Mouse (Mus musculus) G1E (cell line): Measurements from ENCODE around the gene Vasn. TPM values are rescaled to one million over a fixed set of nuclear protein-coding genes. Genes with fewer than 3 reads are reported as not detected.

Experiments
- ATAC-seq: 2 replicates; pipeline ENCODE4 v1.8.0; 2016; ENCODE audit warnings: mild to moderate bottlenecking; ENCODE audit not compliant: insufficient number of reproducible peaks, poor library complexity, low FRiP score, severe bottlenecking; ENCODE audit errors: extremely low read depth
- DNase-seq: peaks from one replicate; pipeline ENCODE4 v3.0.0; 2012; ENCODE audit warnings: low spot score
- H3K27me3 ChIP-seq: 2 replicates; pipeline ENCODE4 v1.6.1; 2012; ENCODE audit warnings: mild to moderate bottlenecking, low read length, inconsistent platforms; ENCODE audit not compliant: insufficient read depth
- H3K36me3 ChIP-seq: replicated peaks from 2 replicates; pipeline ENCODE3; 2012; ENCODE audit warnings: mild to moderate bottlenecking, inconsistent platforms
- H3K4me1 ChIP-seq: 2 replicates; pipeline ENCODE4 v1.6.1; 2012; ENCODE audit warnings: low read depth, low read length, inconsistent platforms, mixed read lengths; ENCODE audit not compliant: insufficient read depth
- H3K4me3 ChIP-seq: 2 replicates; pipeline ENCODE4 v1.5.1; 2012; ENCODE audit warnings: low read depth, mild to moderate bottlenecking, inconsistent platforms, low read length, moderate library complexity, mixed read lengths
- H3K9me3 ChIP-seq: replicated peaks from 2 replicates; pipeline ENCODE4 v1.6.1; 2012; ENCODE audit warnings: inconsistent platforms
- CTCF ChIP-seq: IDR thresholded peaks from 2 replicates; pipeline ENCODE4 v1.5.1; 2012; ENCODE audit warnings: low read depth, low read length, inconsistent platforms, mixed read lengths
- GATA1 ChIP-seq: IDR thresholded peaks from 2 replicates; pipeline ENCODE4 v1.6.1; 2012; ENCODE audit warnings: borderline replicate concordance, low read length, inconsistent platforms, mixed read lengths
- GATA2 ChIP-seq: IDR thresholded peaks from 2 replicates; pipeline ENCODE4 v1.6.1; 2012; ENCODE audit warnings: low read depth, low read length, inconsistent platforms, borderline replicate concordance
- POLR2AphosphoS5 ChIP-seq: IDR thresholded peaks from 2 replicates; pipeline ENCODE4 v1.6.1; 2012; ENCODE audit warnings: low read depth, low read length, inconsistent platforms; ENCODE audit not compliant: insufficient replicate concordance
- TAL1 ChIP-seq: conservative IDR thresholded peaks from 2 replicates; pipeline ENCODE4 v1.6.1; 2012; ENCODE audit warnings: low read depth, low read length, inconsistent platforms, mixed read lengths
- polyA plus RNA-seq: library from polyadenylated mRNA; stranded (reverse); fragments of >175 nt; gene quantifications from 2 replicates; pipeline ENCODE4 v1.2.3, GENCODE M21; 2012
- total RNA-seq, 2 experiments: library from RNA; stranded (forward) in 1 of 2; stranded (reverse) in 1 of 2; fragments of 200-1000 nt in 1 of 2; fragments of >200 nt in 1 of 2; fragmentation: Nextera tagmentation in 1 of 2; gene quantifications; 2 replicates each; pipeline ENCODE4 v1.2.3; 2014 to 2017

The Vasn gene
- total and polyA plus RNA-seq, 3 experiments: 0.03 to 0.30 (median 0.05) TPM

DNA sequence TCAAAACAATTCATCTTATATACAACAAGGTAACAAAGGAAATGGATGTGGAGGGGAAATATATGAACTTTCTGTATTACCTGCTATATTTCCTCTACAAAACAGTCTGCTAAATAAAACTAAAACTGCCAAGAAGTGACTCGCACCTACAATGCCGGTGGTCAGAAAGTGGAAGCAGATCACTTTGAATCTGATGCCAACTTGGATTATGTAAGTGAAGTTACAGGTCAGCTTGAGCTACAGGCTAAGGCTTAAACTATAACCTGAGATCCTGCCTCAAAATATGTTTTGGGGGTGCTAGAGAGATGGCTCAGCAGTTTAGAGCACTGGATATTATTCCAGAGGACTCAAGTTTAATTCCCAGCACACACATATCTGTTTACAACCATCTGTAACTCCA lies 26.0 kb downstream of the Vasn start:
- no peak for DNase-seq
- Histone ChIP-seq H3K9me3 (no peaks in the 10 kb centered on the region), H3K36me3 (peaks cover 94% of the 10 kb centered on the region), H3K4me1 (no peaks in the 10 kb centered on the region; the same call in 1 of the 2 replicates), H3K4me3 (no peak overlapping the region), H3K27me3 (no peaks in the 10 kb centered on the region)
- no peak for TF ChIP-seq POLR2AphosphoS5
- TF ChIP-seq TAL1: no peak
- no peak for TF ChIP-seq CTCF
- no peak for TF ChIP-seq GATA1
- no peak for TF ChIP-seq GATA2
- ATAC-seq: no peak

DNA sequence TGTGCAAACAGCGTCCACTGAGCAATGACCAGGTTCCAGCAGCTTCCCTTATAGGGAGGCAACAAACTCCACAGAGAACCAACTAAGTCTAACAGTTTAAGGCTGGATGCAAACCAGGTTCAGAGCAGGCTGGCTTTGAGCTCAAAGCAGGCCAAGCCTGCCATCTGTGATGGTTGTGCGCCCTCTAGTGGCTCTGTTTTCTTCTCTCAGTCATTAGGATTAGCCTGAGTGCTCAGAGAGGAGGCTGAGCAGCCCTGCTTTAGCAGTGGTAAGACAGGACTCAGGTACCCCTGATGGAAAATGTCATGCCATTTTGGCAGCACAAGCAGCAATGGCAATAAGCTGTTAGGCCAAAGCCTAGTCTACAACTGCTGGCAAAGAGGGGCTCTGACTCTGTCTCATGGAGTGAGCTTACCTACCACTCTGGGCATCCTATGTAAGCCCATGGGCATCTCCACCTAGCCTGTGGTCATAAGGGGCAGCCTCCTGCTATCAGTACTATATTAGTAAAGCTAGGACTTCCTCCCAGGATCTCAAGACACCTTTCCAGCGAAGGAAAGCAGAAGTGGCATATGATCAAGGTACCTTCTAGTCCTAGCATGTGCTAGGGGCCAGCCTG lies 27.6 kb downstream of the Vasn start:
- no peak for TF ChIP-seq TAL1
- TF ChIP-seq GATA1: no peak
- TF ChIP-seq CTCF: peak; percentile 53
- Histone ChIP-seq H3K27me3 (no peaks in the 10 kb centered on the region), H3K9me3 (no peaks in the 10 kb centered on the region), H3K4me3 (no peak overlapping the region), H3K4me1 (no peaks in the 10 kb centered on the region; the same call in 1 of the 2 replicates), H3K36me3 (peaks cover 91% of the 10 kb centered on the region)
- DNase-seq: peak; percentile 62
- peak; percentile 66 for ATAC-seq

DNA sequence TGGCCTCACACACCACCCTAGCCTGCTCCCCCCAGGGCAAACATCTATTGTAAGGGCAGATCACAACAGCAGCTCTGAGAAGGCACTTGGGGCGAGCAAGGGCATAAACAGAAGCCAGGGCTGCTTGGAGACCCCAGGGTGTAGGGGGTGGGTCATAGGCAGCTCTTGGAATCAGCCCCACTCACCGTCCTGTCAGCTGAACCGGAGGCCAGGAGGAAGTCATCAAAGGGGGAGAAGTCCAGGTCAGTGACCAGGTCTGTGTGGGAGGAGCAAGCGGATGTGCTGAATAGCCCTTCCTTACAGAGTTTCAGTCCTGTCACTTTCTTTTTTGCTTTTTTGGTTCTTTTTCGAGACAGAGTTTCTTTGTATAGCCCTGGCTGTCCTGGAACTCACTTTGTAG lies 30.6 kb downstream of the Vasn start:
- TF ChIP-seq GATA1 (no peak), POLR2AphosphoS5 (no peak), GATA2 (no peak), TAL1 (no peak), CTCF (no peak)
- no peaks in the 10 kb centered on the region for H3K27me3 ChIP-seq
- peaks cover 92% of the 10 kb centered on the region for H3K36me3 ChIP-seq
- ATAC-seq: no peak
- H3K4me1 ChIP-seq: peaks cover 5% of the 10 kb centered on the region; the same call in 1 of the 2 replicates
- H3K9me3 ChIP-seq: no peaks in the 10 kb centered on the region
- no peak overlapping the region for H3K4me3 ChIP-seq
- DNase-seq: no peak

DNA sequence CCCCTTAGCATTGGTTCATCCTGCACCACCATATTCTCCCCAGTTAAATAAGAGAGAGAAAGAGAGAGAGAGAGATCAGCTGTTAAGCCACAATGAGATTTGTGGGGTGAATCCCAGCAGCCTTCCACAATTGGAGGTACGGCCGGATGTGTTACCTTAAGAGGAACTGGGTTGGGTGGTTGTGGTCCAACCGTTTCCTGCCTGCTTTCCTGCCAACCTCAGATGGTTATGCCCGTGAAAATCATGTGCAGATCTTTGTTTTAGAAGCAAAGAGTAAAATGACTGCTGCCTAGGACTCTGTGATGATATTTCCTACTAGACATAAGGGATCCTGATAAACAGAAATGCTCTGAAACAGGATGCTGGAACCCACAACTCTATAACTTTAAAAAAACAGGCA lies 34.4 kb downstream of the Vasn start:
- H3K4me3 ChIP-seq: no peak overlapping the region
- peaks cover 73% of the 10 kb centered on the region for H3K36me3 ChIP-seq
- no peak for DNase-seq
- H3K9me3 ChIP-seq: no peaks in the 10 kb centered on the region
- no peaks in the 10 kb centered on the region for H3K27me3 ChIP-seq
- TF ChIP-seq GATA2 (no peak), POLR2AphosphoS5 (no peak), CTCF (no peak), TAL1 (no peak), GATA1 (no peak)
- ATAC-seq: no peak
- peaks cover 36% of the 10 kb centered on the region for H3K4me1 ChIP-seq

DNA sequence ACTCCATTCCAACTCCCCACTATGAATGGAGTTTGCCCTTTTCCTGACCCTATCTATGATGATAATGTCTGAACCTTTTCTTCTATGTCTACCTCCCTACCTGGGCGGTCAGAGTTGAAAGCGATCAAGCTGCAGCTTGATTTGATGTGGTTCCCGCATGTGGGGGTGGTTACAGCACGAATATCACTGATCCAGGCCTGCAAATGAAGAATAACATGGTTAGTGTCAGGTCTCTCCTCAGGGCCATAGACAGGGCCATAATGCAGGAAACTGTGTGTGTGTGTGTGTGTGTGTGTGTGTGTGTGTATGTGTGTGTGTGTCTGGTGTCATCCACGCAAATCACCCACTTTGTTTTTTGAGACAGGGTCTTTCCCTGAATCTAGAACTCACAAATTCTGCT lies 37.1 kb downstream of the Vasn start:
- TF ChIP-seq TAL1 (no peak), GATA2 (no peak)
- peaks cover 56% of the 10 kb centered on the region for H3K4me1 ChIP-seq

DNA sequence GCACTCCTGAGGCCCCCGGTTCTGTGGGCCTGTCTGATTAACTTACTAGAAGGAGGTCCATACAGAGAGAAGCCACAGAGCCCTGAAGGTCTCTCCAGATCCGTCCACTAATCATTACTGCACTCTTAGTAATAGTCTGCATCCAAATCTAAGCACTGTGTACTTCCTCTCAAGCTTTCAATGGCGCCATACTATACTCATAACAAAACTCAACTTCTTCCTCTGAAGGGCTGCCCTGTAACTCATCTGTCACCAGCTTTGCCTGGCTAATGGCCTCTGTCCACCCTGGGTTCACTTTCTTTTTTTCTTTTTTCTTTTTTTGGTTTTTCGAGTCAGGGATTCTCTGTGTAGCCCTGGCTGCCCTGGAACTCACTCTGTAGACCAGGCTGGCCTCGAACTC lies 38.3 kb downstream of the Vasn start:
- peaks cover 41% of the 10 kb centered on the region for H3K36me3 ChIP-seq
- H3K4me3 ChIP-seq: peak overlapping the region; percentile 88; the same call in 1 of the 2 replicates
- H3K9me3 ChIP-seq: no peaks in the 10 kb centered on the region
- DNase-seq (no peak), ATAC-seq (no peak)
- peaks cover 68% of the 10 kb centered on the region for H3K4me1 ChIP-seq
- no peak for TF ChIP-seq POLR2AphosphoS5
- no peak for TF ChIP-seq CTCF
- no peak for TF ChIP-seq GATA2
- no peak for TF ChIP-seq GATA1
- TF ChIP-seq TAL1: no peak
- H3K27me3 ChIP-seq: no peaks in the 10 kb centered on the region

More for the DNA sequence above, 37.1 kb downstream of the Vasn start:
- Histone ChIP-seq H3K4me3 (no peak overlapping the region), H3K9me3 (no peaks in the 10 kb centered on the region), H3K36me3 (peaks cover 53% of the 10 kb centered on the region), H3K27me3 (no peaks in the 10 kb centered on the region)
- no peak for ATAC-seq
- DNase-seq: no peak
